Mouse (Mus musculus) spleen, adult 2 months (tissue): ENCODE data around the gene Npm1. TPM values are rescaled to one million over a fixed set of nuclear protein-coding genes. Genes with fewer than 3 reads are reported as not detected.

Source experiments
- DNase-seq, 2 experiments: peaks; one replicate each; pipeline versions ENCODE4 v3.0.0 to v3.0.0-alpha.2; 2012 to 2021; ENCODE audit warnings: low spot score in 2 of 2, low read depth in 1 of 2
- H3K27ac ChIP-seq: fragments of 200-500 bp; 2 replicates; pipeline ENCODE4 v1.5.1; 2012; ENCODE audit warnings: low read length, inconsistent platforms; ENCODE audit not compliant: insufficient read depth
- H3K27me3 ChIP-seq: fragments of 200-500 bp; 2 replicates; pipeline ENCODE4 v1.6.1; 2012; ENCODE audit warnings: mild to moderate bottlenecking, moderate library complexity, low read length, inconsistent platforms; ENCODE audit not compliant: control insufficient read depth, insufficient read depth
- H3K36me3 ChIP-seq: fragments of 200-500 bp; 2 replicates; pipeline ENCODE4 v1.6.1; 2012; ENCODE audit warnings: mild to moderate bottlenecking, low read length, inconsistent platforms; ENCODE audit not compliant: control insufficient read depth, insufficient read depth
- H3K4me1 ChIP-seq: fragments of 200-500 bp; 2 replicates; pipeline ENCODE4 v1.6.1; 2011; ENCODE audit warnings: inconsistent platforms; ENCODE audit not compliant: control insufficient read depth, insufficient read depth, insufficient read length
- H3K4me3 ChIP-seq: fragments of 200-500 bp; 2 replicates; pipeline ENCODE4 v1.5.1; 2011; ENCODE audit warnings: mild to moderate bottlenecking, inconsistent platforms; ENCODE audit not compliant: insufficient read depth, insufficient read length; ENCODE audit errors: extremely low read depth
- CTCF ChIP-seq: fragments of 200-500 bp; IDR thresholded peaks from 2 replicates; pipeline ENCODE4 v1.5.1; 2011; ENCODE audit warnings: mild to moderate bottlenecking, inconsistent platforms; ENCODE audit not compliant: insufficient read depth, insufficient read length, insufficient replicate concordance; ENCODE audit errors: extremely low read depth
- POLR2A ChIP-seq: fragments of 200-500 bp; IDR thresholded peaks from 2 replicates; pipeline ENCODE4 v1.6.1; 2011; ENCODE audit warnings: low read depth, low read length, inconsistent platforms
- WGBS: fragments of 180-500 bp; shearing (Covaris S2); methylation state at CpG from one replicate; pipeline ENCODE4 v1.1.7; 2018; 5-methylcytosine and 5-hydroxymethylcytosine counted together
- polyA plus RNA-seq: library from polyadenylated mRNA; depleted of rRNA; stranded (reverse); fragments of >200 nt; gene quantifications from 2 replicates; pipeline ENCODE4 v1.2.3, GENCODE M21; 2012

Npm1 gene
- polyA plus RNA-seq, 1 experiment, result 57.0 TPM

GRCm38 (mm10) chr11:33147171-33147571 is 15.8 kb downstream of the Npm1 start, which contains the start of gene Fgf18:
Gene Fgf18 (minus strand): TSS chr11:33147400.
- Histone ChIP-seq H3K4me3 (peak within 1 kb of the TSS; percentile 52), H3K36me3 (peaks cover 6% of the 10 kb centered on the region), H3K27me3 (peaks cover 13% of the 10 kb centered on the region), H3K4me1 (peaks cover 7% of the 10 kb centered on the region), H3K27ac (no peak within 1 kb of the TSS)
- 1% methylated on average over 46 of the region's 53 CpGs for WGBS
- no peak for DNase-seq
- TF ChIP-seq CTCF (no peak), POLR2A (no peak)

DNA sequence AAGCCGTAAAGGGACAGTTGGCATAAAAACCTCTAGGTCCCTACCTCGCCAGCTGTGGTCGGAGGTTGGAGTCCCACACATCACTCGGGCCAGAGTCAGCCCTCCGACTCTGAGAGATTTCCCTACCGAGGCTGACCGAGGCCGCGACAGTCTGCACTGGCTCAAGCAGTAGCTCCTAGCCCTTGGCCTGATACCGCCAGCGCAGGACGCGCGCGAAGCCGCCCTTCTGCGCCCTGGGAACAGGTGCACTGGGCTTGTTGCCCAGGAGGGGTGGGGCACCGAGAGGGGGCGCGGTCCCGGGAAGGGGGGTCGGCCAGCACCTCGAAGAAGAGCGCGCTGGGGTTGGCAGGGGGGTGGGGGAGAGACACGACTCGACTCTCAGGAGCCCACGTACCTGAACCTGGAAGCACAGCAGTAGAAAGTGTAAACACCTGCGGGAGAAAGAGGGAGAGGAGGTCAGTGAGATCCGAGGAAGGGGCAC is 16.3 kb downstream of the Npm1 start:
- Histone ChIP-seq H3K27ac (no peak overlapping the region), H3K4me1 (peaks cover 7% of the 10 kb centered on the region), H3K36me3 (peaks cover 6% of the 10 kb centered on the region), H3K27me3 (peaks cover 13% of the 10 kb centered on the region), H3K4me3 (peak overlapping the region; percentile 39)
- TF ChIP-seq POLR2A, result no peak
- no peak for TF ChIP-seq CTCF
- no peak for DNase-seq
- 2% methylated on average over 30 of the region's 30 CpGs for WGBS

DNA sequence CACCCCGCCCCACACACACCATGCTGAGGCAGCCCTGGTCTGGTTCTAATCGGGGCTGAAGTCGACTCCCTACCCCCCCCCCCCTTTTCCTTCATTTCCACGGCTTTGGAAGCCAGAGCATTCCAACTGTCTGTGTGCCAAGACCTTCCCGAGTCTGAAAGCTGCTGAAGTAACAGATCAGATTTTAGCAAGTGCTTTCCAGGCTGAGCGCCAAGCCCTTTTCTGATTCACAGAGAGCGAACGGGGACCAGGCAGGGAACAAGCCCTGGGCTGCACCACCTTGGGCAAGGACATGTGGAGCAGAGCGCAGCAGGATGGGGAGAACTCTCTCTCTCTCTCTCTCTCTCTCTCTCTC is 16.9 kb downstream of the Npm1 start:
- DNase-seq, result no peak
- H3K4me1 ChIP-seq, result peaks cover 7% of the 10 kb centered on the region
- TF ChIP-seq CTCF (no peak), POLR2A (no peak)
- H3K27me3 ChIP-seq, result peaks cover 13% of the 10 kb centered on the region
- WGBS, result 22% methylated on average over 9 of the region's 9 CpGs
- H3K27ac ChIP-seq, result no peak overlapping the region
- no peak overlapping the region for H3K4me3 ChIP-seq
- H3K36me3 ChIP-seq, result peaks cover 4% of the 10 kb centered on the region; the same call in 1 of the 2 replicates

DNA sequence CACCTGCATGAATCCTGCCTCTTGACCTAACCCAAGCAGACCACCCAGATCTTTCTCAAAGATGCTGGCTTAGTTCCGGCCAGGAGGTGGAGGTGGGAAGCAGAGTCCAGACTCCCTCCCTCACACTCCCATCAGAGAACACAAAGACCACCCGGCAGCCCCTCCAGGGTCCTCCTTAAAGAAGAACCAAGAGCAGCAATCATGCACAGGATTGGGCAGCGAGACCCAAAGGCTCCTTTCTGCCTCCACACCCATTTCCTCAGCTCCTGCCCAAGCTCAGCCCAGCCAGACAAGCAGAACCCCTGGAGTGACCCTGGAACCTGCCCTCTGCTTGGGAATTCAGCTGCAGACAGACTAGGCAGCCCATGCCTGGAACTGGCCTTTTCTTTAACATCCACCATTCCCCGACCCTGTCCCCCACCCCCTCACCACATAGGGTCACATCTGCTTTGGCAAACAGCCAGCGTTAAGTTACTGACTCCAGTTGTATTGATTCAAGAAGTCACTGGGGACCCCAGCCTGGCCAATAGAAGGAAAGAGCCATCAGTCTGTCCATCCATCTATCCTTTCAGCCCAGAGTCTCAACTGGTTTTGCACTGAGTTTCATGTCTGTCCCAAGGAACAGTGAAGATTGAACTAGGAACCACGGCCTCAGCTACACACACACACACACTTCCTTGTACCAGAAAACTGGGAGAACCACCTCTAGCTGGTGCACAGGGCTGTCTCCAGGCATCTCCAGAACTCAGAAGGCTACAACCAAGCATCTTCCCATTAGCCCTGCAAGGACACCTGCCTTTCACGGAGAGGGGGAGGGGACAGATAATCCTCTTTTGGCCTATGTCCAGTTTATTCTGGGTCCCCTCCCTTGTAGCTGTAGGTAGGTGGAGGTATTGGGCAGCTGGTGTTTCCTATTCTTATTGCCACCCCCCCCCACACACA is 17.5 kb downstream of the Npm1 start:
- Histone ChIP-seq H3K36me3 (peaks cover 3% of the 10 kb centered on the region; the same call in 1 of the 2 replicates), H3K27me3 (peaks cover 13% of the 10 kb centered on the region), H3K4me1 (peaks cover 7% of the 10 kb centered on the region), H3K27ac (no peak overlapping the region), H3K4me3 (no peak overlapping the region)
- no peak for DNase-seq
- TF ChIP-seq POLR2A (no peak), CTCF (no peak)
- 45% methylated on average over 7 of the region's 7 CpGs for WGBS

- no peak for DNase-seq
- H3K27me3 ChIP-seq, result peaks cover 13% of the 10 kb centered on the region
- 37% methylated on average over 9 of the region's 9 CpGs for WGBS
Observed at GRCm38 (mm10) chr11:33143906-33144305, 19.1 kb downstream of the Npm1 start.

DNA sequence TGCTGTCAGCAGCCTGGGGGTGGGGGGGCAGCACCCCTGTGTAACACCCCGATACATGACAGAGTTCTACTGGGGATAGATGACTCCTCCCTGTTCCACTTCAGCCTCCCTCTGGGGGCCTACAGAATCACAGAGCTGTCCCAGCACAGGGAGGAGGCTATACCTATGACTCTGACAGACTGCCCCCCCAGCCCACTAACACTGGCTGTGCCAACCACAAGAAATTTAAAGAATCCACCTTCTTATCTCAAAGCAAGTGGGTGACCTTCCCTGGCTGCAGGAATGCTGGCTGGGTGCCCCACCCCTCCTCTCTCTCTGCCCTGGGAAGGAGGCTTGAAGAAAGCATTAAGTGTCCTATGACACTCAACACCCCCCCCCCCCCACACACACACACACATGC is 20.2 kb downstream of the Npm1 start:
- Histone ChIP-seq H3K27ac (no peak overlapping the region), H3K4me3 (no peak overlapping the region), H3K36me3 (no peaks in the 10 kb centered on the region), H3K4me1 (peaks cover 5% of the 10 kb centered on the region; the same call in 1 of the 2 replicates), H3K27me3 (peaks cover 13% of the 10 kb centered on the region)
- no peak for DNase-seq
- TF ChIP-seq POLR2A (no peak), CTCF (no peak)
- WGBS, result 95% methylated on average over 1 of the region's 1 CpGs

More at GRCm38 (mm10) chr11:33143906-33144305, 19.1 kb downstream of the Npm1 start:
- no peak overlapping the region for H3K4me3 ChIP-seq
- H3K36me3 ChIP-seq, result no peaks in the 10 kb centered on the region
- H3K27ac ChIP-seq, result no peak overlapping the region
- H3K4me1 ChIP-seq, result peaks cover 7% of the 10 kb centered on the region
- TF ChIP-seq POLR2A (no peak), CTCF (no peak)

- H3K4me3 ChIP-seq, result no peak overlapping the region
- no peak overlapping the region for H3K27ac ChIP-seq
- no peaks in the 10 kb centered on the region for H3K36me3 ChIP-seq
- DNase-seq, result no peak
- TF ChIP-seq CTCF (no peak), POLR2A (no peak)
- no peaks in the 10 kb centered on the region; the same call in 1 of the 2 replicates for H3K27me3 ChIP-seq
- 86% methylated on average over 5 of the region's 5 CpGs for WGBS
- H3K4me1 ChIP-seq, result no peaks in the 10 kb centered on the region
Observed at GRCm38 (mm10) chr11:33140111-33140460, 22.9 kb downstream of the Npm1 start.
